Mouse (Mus musculus) forebrain, embryonic 13.5 days (tissue): ENCODE data around the gene Pcdh17. TPM values are rescaled to one million over a fixed set of nuclear protein-coding genes. Genes with fewer than 3 reads are reported as not detected.

Experiments used
- ATAC-seq: fragments of 200-750 bp; cut with Nextera tagmentation; 2 replicates; pipeline ENCODE4 v1.8.0; 2017
- H3K27ac ChIP-seq: fragments of 300-500 bp; sonication (generic); 2 replicates; pipeline ENCODE4 v1.5.1; 2015; ENCODE audit warnings: inconsistent platforms, mild to moderate bottlenecking, moderate library complexity
- H3K27me3 ChIP-seq: fragments of 300-500 bp; sonication (generic); 2 replicates; pipeline ENCODE4 v1.6.1; 2015; ENCODE audit warnings: mild to moderate bottlenecking, inconsistent platforms
- H3K36me3 ChIP-seq: fragments of 300-500 bp; sonication (generic); 2 replicates; pipeline ENCODE4 v1.6.1; 2015; ENCODE audit warnings: mild to moderate bottlenecking, inconsistent platforms; ENCODE audit not compliant: poor library complexity, severe bottlenecking
- H3K4me1 ChIP-seq: fragments of 300-500 bp; sonication (generic); 2 replicates; pipeline ENCODE4 v1.6.1; 2015; ENCODE audit warnings: inconsistent platforms
- H3K4me2 ChIP-seq: fragments of 300-500 bp; sonication (generic); 2 replicates; pipeline ENCODE4 v1.6.1; 2015; ENCODE audit warnings: inconsistent platforms, mild to moderate bottlenecking, moderate library complexity
- H3K4me3 ChIP-seq: fragments of 300-500 bp; sonication (generic); 2 replicates; pipeline ENCODE4 v1.5.1; 2015; ENCODE audit warnings: mild to moderate bottlenecking, inconsistent platforms
- H3K9ac ChIP-seq: fragments of 300-500 bp; sonication (generic); 2 replicates; pipeline ENCODE4 v1.6.1; 2015; ENCODE audit warnings: mild to moderate bottlenecking, inconsistent platforms
- H3K9me3 ChIP-seq: fragments of 300-500 bp; sonication (generic); replicated peaks from 2 replicates; pipeline ENCODE4 v1.6.1; 2016; ENCODE audit warnings: inconsistent platforms
- whole genome bisulfite sequencing: fragments of 180-500 bp; shearing (Covaris S2); methylation state at CpG from one replicate; pipeline ENCODE4 v1.1.7; 2015; 5-methylcytosine and 5-hydroxymethylcytosine counted together
- polyA plus RNA-seq: library from polyadenylated mRNA; unstranded; fragments of >200 nt; fragmentation: Nextera tagmentation; extraction: Ambion mirVana; gene quantifications from 2 replicates; pipeline ENCODE4 v1.2.1, GENCODE M21; 2015

The Pcdh17 gene
- polyA plus RNA-seq, 1 experiment from 2014 or later = 8.9 TPM

DNA sequence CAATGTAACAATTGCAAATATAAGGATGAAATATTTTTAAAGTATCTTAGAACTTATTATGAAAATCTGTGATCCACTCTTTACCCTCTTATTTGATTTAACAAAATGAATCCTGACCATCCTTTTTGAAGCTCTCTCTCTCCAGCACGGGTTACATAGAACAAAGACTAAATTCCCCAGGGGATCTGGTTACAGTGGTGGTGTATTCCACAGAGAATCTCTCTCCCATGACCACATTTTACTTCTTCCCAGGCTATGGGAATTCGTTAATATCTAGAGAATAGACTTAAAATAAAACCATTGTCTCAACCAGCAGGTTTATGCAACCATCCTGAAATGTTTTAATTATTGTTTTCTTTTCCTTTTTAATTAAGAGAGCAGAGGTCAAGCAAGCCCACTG lies 89.0 kb downstream of the Pcdh17 start:
- Histone ChIP-seq H3K9me3 (no peaks in the 10 kb centered on the region), H3K27ac (no peak overlapping the region), H3K9ac (no peak overlapping the region), H3K4me2 (no peak overlapping the region), H3K4me3 (no peak overlapping the region), H3K27me3 (no peaks in the 10 kb centered on the region), H3K4me1 (peaks cover 9% of the 10 kb centered on the region), H3K36me3 (no peaks in the 10 kb centered on the region)
- no peak for ATAC-seq
- WGBS = 3% methylated on average over 2 of the region's 2 CpGs

DNA sequence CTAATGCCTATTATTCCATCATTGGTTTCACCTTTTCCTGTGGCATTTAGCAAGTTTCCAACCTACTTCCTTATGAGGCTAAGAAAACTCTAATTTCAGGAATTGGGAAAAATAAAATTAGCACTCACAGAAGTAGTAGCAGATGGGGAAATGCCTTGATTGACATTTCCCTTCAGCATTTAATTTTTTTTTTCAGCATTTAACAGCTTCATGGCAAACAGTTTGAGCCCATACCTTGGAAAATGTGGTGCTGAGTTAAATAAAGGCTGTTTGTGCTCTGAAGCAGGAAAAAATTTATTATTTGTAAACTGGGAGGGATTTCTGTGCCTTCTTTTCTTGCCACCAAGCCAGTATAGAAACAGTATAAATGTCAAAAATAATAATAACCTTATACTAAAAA lies 91.9 kb downstream of the Pcdh17 start:
- peaks cover 9% of the 10 kb centered on the region for H3K4me1 ChIP-seq
- H3K36me3 ChIP-seq = no peaks in the 10 kb centered on the region
- no peak overlapping the region for H3K4me3 ChIP-seq
- H3K27me3 ChIP-seq = no peaks in the 10 kb centered on the region
- no peak overlapping the region for H3K27ac ChIP-seq
- no peaks in the 10 kb centered on the region for H3K9me3 ChIP-seq
- H3K4me2 ChIP-seq = no peak overlapping the region
- ATAC-seq = peak; percentile 41; the same call in 1 of the 2 replicates
- no peak overlapping the region for H3K9ac ChIP-seq

DNA sequence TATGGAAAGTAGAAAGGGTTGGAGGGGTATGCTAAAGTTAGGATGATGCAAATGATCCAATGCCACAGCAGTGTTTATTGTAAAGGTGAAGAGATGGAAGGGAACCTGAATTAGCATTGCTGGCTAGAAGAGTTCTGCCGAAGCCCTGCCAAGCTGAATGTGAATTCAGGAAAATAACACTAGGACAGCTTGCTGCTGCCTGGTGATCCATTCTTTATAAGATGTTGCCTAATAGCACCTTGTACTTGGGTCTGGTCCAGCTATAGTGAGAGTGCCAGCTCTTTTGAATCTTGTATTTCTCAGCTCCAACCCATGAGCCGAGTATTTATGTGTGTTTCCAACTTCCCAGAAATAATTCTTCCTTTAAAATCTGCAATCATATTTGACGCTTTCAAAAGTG lies 98.5 kb downstream of the Pcdh17 start:
- 66% methylated on average over 3 of the region's 3 CpGs for WGBS
- Histone ChIP-seq H3K36me3 (no peaks in the 10 kb centered on the region), H3K27me3 (no peaks in the 10 kb centered on the region), H3K9me3 (no peaks in the 10 kb centered on the region), H3K4me2 (no peak overlapping the region), H3K4me3 (no peak overlapping the region), H3K27ac (no peak overlapping the region), H3K9ac (no peak overlapping the region), H3K4me1 (peaks cover 14% of the 10 kb centered on the region)
- peak; percentile 36; the same call in 1 of the 2 replicates for ATAC-seq

DNA sequence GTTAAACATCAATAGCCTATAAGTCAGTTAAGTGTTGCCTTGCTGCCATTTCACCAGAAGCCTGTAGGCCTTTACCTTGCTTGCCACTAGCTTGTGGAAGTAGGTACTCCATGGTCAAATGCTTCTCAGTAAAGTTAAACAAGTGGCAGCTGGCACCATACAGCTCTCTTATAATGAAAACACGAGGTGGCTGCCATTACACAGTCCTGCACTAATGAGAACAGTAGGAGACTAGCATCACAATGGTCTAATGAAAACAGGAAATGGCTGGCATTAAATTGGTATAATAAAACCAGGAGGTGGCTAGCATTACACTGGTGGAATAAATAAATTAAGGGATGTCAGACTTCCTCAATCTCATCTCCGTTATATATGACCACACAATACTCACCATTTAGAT lies 102.6 kb downstream of the Pcdh17 start:
- Histone ChIP-seq H3K36me3 (no peaks in the 10 kb centered on the region), H3K27me3 (no peaks in the 10 kb centered on the region), H3K9me3 (no peaks in the 10 kb centered on the region), H3K4me3 (no peak overlapping the region), H3K9ac (no peak overlapping the region), H3K4me2 (no peak overlapping the region), H3K4me1 (peaks cover 21% of the 10 kb centered on the region), H3K27ac (no peak overlapping the region)
- peak; percentile 57 for ATAC-seq
- WGBS = 22% methylated on average over 2 of the region's 2 CpGs

DNA sequence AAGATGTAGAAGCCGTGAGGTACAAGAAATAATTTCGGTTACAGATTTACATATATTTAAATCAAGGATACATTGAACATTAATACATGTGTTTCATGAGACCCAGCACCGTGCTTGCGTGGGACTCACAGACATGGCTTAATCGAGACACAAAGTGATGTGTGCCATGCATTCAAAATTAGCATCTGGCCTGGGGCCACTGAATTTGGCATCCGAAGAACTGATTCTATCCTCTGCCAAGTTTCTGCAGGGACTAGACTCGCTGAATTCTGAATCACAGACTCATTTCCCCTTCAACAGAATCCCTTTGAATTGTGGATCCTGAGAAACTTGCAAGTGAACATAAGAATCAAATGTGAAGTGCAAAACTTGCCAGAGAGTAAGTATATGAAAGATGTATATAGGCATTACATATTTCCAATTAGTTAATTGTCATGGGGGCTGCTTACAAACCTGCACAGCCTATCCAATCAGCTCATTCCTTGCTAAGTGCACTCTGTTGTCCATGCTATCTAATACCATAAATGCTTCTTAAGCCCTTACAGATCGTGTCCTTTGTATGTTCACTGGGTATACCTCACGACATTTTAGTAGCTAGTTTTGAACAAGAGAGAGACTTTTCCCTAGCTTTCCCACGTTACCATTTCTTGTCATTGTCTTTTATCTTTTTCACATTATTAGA lies 104.3 kb downstream of the Pcdh17 start:
- H3K36me3 ChIP-seq = no peaks in the 10 kb centered on the region
- WGBS = 45% methylated on average over 10 of the region's 10 CpGs
- ATAC-seq = peak; percentile 89
- H3K4me2 ChIP-seq = peak overlapping the region; percentile 7; the same call in 1 of the 2 replicates
- no peaks in the 10 kb centered on the region for H3K27me3 ChIP-seq
- no peak overlapping the region for H3K4me3 ChIP-seq
- H3K9ac ChIP-seq = no peak overlapping the region
- no peaks in the 10 kb centered on the region for H3K9me3 ChIP-seq
- H3K4me1 ChIP-seq = peaks cover 16% of the 10 kb centered on the region
- no peak overlapping the region for H3K27ac ChIP-seq

DNA sequence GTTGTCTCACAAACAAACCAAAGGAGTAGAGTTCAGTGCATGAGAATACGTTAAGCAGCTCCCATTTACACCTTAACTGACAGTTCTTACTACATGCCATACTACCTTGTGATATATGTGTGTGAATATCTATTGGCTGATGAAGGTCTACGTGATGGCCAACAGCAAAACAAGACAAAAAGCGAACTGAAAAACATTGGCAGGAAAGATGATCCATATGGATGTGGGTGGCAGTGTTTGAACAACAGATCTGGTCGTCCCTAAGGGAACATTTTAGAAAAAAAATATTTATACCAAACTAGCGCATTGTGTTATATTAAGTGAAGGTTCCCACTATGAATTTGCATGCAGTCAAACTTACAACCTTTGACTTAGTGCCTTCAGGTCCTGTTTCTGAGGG lies 108.2 kb downstream of the Pcdh17 start:
- Histone ChIP-seq H3K9ac (no peak overlapping the region), H3K27ac (no peak overlapping the region), H3K9me3 (no peaks in the 10 kb centered on the region), H3K27me3 (no peaks in the 10 kb centered on the region), H3K4me3 (no peak overlapping the region), H3K36me3 (no peaks in the 10 kb centered on the region), H3K4me1 (peaks cover 10% of the 10 kb centered on the region), H3K4me2 (no peak overlapping the region)
- WGBS = 82% methylated on average over 5 of the region's 5 CpGs
- ATAC-seq = no peak

DNA sequence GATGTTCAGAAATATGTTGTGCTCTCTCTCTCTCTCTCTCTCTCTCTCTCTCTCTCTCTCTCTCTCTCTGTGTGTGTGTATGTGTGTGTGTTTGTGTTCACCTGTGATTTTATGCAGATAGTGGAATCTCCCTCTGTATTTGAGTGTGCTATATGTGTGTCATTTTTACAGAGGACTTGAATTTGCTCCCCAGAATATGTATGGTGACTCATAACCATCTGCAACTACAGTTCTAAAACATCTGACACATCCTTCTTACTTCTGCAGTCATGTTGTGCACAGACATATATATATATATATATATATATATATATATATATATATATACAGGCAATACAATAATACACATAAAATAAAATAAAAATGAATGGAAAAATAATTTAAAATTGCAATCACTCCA lies 127.7 kb downstream of the Pcdh17 start:
- Histone ChIP-seq H3K9me3 (no peaks in the 10 kb centered on the region), H3K27me3 (no peaks in the 10 kb centered on the region), H3K36me3 (no peaks in the 10 kb centered on the region), H3K9ac (no peak overlapping the region), H3K27ac (no peak overlapping the region), H3K4me1 (no peaks in the 10 kb centered on the region), H3K4me2 (no peak overlapping the region), H3K4me3 (no peak overlapping the region)
- no peak for ATAC-seq
